Mouse (Mus musculus) granulocyte monocyte progenitor cell, adult 5-6 weeks (primary cell): Measurements from ENCODE around the gene Mecom. TPM values are rescaled to one million over a fixed set of nuclear protein-coding genes. Genes with fewer than 3 reads are reported as not detected.

Source experiments
- ATAC-seq: replicated peaks from 2 replicates; pipeline ENCODE4 v1.8.0; 2016; ENCODE audit warnings: mild to moderate bottlenecking, moderate TSS enrichment, inconsistent platforms; ENCODE audit not compliant: poor library complexity, severe bottlenecking
- total RNA-seq, 2 experiments: library from RNA; stranded (forward) in 1 of 2; stranded (reverse) in 1 of 2; fragments of 200-712, 200-1000 nt in 1 of 2; fragments of >200 nt in 1 of 2; fragmentation: Nextera tagmentation in 1 of 2; gene quantifications; 2 replicates each; pipeline ENCODE4 v1.2.3; 2014 to 2017

Mecom gene
- total RNA-seq, 2 experiments from 2014 or later, result 0.72 TPM; not detected in 1

DNA sequence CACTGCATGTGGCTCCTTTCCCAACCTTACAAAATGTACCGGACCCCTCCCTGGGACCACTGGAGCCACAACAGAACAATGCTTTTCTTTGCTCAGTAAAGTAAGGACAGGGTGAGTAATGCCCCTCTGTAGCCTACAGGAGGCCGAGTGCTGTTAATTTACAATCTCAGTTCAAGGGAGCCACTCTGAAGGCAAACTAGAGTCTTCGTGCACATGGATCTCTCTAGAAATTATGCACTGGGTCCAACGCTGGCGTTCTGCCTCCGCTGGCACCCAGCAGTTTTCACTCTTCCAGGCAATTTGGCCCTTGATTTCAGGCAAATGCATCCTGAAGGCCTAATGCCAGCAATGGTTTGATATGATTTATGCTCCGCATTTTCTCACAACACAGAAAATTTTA lies 467.0 kb downstream of the Mecom start:
- ATAC-seq, result no peak

DNA sequence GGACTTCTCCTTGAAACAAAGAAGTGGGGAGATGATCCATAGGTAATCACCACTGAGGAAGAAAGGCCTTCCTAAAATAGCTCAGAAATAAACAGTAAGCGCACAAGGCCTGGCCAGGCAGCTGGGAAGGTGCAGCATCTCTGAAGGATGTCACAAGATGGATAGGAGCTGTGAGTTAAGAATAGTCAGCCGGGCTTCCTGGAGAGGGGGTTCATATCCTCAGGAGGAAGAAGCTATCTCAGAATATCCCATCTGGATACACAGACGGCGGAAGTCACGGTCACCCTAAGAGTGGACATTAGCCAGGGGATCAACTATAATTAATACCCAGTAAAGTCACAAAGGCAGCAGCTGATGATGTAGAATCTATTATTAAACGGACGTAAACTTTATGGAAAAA lies 471.3 kb downstream of the Mecom start:
- no peak for ATAC-seq

- no peak for ATAC-seq
These were observed 476.5 kb downstream of the Mecom start for GRCm38 (mm10) chr3:30071271-30071670.

GRCm38 (mm10) chr3:30066519-30066918 lies 481.3 kb downstream of the Mecom start:
- ATAC-seq, result no peak

GRCm38 (mm10) chr3:30060058-30060457 lies 487.8 kb downstream of the Mecom start:
- no peak for ATAC-seq

DNA sequence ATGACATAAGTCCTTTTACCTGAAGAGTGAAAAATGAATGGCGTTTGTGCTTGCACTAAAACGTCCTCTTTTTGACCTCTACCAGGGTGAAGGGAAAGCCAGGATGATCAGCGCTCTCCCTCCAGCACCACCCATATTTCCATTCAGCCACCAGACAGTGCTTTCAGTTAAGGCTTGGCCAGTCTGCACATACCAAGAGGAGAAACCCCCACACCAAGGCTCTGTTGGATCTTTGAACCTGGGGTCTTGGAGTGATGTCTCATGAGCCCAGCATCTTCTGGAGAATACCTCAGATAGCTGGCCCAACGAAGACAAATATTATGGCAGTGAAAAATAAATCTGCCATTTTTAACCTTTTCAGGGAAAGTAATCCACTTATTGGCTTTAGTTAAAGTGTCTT lies 488.2 kb downstream of the Mecom start:
- no peak for ATAC-seq

GRCm38 (mm10) chr3:30051287-30051686 lies 496.5 kb downstream of the Mecom start:
- ATAC-seq, result no peak

DNA sequence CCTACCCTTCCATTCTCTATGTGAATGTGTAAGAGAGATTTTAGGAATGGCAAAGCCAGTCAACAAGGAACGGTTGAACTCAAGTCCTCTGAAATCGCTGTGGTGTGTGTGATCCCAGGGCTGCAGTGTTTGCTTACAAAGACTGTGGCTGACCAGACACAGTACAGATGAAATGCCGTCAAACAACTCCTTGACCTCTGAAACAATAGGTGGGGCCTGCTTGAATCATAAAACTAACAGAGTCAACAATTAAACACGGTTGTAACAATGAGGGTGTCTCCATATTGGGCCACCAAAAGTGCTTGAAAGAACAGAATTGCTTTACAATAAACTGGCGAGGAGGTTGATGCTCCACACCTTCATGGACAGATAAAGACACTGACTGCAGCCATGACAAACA lies 497.0 kb downstream of the Mecom start:
- ATAC-seq, result no peak

DNA sequence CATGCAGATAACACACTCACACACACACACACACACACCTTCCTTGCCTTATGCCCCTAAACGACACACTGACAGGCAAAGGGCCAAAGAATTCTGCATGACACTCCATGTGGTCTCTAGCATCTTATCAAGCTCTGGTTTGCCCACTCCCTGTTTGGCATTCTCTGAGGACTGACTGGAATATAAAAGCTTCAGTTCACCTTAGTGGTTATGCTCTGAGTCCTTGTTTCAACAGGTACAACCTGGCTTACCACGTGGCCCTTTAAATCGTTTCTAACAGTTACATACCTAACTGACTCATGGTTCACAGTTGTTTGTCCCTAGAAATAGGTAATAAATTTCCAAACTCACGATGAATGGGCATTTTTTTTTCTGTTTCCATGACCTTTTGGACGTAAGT lies 499.0 kb downstream of the Mecom start:
- no peak for ATAC-seq

- ATAC-seq, result no peak
These were observed 499.7 kb downstream of the Mecom start for GRCm38 (mm10) chr3:30048157-30048556.

GRCm38 (mm10) chr3:30043525-30043924 lies 504.3 kb downstream of the Mecom start:
- ATAC-seq, result peak; percentile 37; the same call in 1 of the 2 replicates

GRCm38 (mm10) chr3:30038545-30038944 lies 509.3 kb downstream of the Mecom start:
- no peak for ATAC-seq

- ATAC-seq, result no peak
These were observed 527.8 kb downstream of the Mecom start for GRCm38 (mm10) chr3:30019961-30020360.

DNA sequence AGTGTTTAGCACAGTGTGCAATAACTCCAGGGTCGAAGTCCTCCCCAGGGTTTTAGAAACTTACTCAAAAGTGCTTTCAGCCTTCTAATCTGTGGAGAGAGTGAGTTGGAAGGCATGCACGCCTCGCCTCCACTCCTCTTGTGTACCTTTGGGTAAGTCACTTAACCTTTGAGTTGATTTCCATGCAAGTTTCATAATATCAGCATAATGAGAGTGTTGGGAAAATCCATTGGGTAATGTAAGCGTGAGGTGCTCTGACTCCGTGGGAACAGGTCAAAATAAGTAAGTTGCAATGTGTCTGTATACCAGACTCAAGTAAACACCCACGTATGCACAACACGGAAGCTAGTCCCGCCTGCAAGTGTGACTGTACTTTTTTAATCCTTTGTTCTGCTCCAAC lies 528.4 kb downstream of the Mecom start:
- no peak for ATAC-seq

- no peak for ATAC-seq
These were observed 529.6 kb downstream of the Mecom start for GRCm38 (mm10) chr3:30018202-30018601.

- ATAC-seq, result no peak
These were observed 531.0 kb downstream of the Mecom start for GRCm38 (mm10) chr3:30016766-30017165.

DNA sequence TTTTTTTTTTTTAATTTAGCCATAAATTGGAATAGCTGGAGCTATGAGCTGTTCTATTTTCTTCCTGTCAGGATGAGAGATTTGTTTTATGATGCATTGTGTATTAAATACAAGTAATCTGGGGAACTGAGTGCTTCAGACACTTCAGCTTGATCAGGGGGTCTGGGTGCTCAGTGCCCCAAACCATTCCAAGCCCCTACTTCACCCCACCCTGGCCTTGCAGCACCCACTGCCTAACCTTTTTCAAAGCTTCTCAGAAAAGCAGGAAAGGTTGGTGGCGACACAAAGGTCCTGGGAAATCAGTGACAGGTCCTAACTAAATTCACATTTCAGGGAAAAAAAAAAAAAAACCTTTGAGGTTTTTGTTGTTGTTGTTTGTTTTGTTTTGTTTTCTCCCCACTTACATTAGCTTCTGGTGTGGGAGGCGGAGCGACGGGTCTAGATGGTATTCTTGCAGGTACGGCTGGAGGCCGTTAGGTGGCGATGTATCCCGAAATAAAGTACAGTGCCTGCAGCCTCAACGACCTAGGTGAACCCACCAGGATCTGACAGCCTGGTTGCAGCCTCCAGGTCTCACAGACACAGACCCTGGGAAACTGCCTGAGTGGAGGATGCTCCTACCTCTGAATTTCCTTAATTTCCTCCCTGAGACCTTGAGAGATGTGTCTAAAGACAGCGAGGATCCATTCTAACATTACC lies 532.7 kb downstream of the Mecom start:
- ATAC-seq, result peak; percentile 92

DNA sequence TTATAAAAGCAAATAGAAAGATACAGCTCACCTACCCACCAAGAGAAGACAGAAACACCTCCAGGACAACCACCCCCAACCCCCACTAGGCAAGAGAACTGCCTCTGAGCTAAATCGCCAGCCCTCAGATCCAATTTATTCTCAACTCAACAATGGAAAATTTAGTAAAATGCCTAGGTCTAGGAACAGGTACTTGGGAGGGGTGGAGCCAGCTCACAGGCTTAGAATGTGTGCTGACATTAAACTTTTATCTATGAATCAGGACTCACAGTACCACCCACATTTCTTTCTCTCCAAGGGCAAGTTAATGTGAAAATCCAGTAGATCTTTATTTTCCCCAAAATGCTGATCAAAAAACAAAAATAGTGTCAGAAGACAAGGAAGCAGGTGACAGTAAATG lies 533.5 kb downstream of the Mecom start:
- no peak for ATAC-seq

DNA sequence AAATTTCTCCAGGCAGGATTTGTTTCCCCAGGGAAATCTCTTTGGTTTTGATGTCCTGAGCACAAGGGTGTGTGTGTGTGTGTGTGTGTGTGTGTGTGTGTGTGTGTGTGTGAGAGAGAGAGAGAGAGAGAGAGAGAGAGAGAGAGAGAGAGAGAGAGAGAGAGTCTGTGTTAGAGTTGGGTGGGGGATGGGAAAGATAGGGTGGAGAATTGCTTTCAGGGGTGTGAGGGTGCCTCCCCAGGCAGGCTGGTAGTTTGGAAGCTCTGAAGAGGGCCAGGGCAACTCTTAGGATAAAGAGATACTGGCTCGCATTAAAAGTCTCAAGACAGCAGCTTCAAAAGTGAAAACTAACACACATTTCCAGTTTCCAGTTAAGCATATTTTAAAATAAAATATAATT lies 534.4 kb downstream of the Mecom start:
- ATAC-seq, result no peak

GRCm38 (mm10) chr3:30012666-30013365 lies 535.0 kb downstream of the Mecom start:
- ATAC-seq, result peak; percentile 55

DNA sequence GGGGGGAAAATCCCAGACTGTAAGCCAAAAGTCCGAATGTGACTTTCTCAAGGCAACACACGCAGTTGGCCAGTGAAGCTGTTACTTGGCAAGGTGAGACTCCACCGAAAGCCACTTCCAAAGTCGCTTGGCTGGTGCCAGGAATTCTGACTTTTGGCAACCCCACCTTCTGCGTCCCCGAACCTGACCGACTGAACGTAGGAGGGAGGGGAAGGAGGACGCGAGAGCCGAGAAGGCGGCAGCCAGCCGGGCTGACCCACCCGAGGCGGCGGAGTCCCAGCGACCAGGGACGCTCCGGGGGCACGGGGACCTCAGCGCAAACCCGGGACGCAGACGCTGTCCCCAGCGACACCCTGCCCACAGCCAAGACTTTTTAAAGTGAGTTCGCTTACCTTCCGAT lies 535.7 kb downstream of the Mecom start:
- peak; percentile 59 for ATAC-seq

GRCm38 (mm10) chr3:30011712-30012111 lies 536.1 kb downstream of the Mecom start:
- no peak for ATAC-seq
